Mouse (Mus musculus): ENCODE results near the gene Serpinb6d. TPM values are rescaled to one million over a fixed set of nuclear protein-coding genes. Genes with fewer than 3 reads are reported as not detected.

The Serpinb6d gene
- polyA plus RNA-seq (2012; ENCODE audit: insufficient read depth, low replicate concordance), result not detected in 2 replicates

DNA sequence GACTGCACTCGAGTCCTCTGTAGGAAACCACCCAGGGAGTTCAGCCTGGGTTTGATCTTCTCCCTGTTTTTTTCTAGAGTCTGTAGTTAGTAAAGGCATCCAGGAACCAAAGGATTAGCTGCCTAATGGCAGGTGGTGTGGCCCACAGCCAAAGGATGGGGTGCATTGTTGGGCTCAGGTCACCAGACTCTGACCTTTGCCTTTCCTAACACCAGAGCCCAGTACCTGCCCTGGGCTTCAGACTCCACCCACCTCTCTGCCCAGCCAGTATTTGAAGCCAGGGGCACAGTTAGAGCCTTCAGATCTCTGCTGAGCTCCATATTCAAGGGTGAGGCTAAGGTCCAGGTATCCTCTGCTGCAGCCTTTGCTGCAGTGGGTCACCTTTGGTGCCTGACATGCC lies at the start of gene Serpinb6d:
Gene Serpinb6d (plus strand): TSS at position 301 of the 400 bp plus-strand sequence.
- Histone ChIP-seq H3K4me1 (peaks cover 12% of the 10 kb centered on the region), H3K9me3 (peaks cover 4% of the 10 kb centered on the region; the same call in 1 of the 2 replicates), H3K4me3 (replicated peaks) (no peak within 1 kb of the TSS), H3K36me3 (replicated peaks; ENCODE audit: low read length) (no peaks in the 10 kb centered on the region), H3K27me3 (replicated peaks) (no peaks in the 10 kb centered on the region)
- TF ChIP-seq GATA1 (IDR thresholded peaks at IDR 0.05; ENCODE audit: borderline replicate concordance, low read length) (no peak), FLI1 (IDR thresholded peaks at IDR 0.05; ENCODE audit: low read length) (no peak)

GRCm38 (mm10) chr13:33622921-33623320 lies 38.3 kb upstream of the Serpinb6d start:
- no peak for TF ChIP-seq FLI1 (IDR thresholded peaks at IDR 0.05; ENCODE audit: low read length)
- no peak for TF ChIP-seq GATA1 (IDR thresholded peaks at IDR 0.05; ENCODE audit: borderline replicate concordance, low read length)
- H3K27me3 ChIP-seq (replicated peaks), result no peaks in the 10 kb centered on the region
- H3K36me3 ChIP-seq (replicated peaks; ENCODE audit: low read length), result no peaks in the 10 kb centered on the region
- H3K4me3 ChIP-seq (replicated peaks), result no peak overlapping the region
- H3K9me3 ChIP-seq, result no peaks in the 10 kb centered on the region; the same call in 1 of the 2 replicates
- H3K4me1 ChIP-seq, result no peaks in the 10 kb centered on the region

- Histone ChIP-seq H3K27me3 (replicated peaks) (no peaks in the 10 kb centered on the region), H3K36me3 (replicated peaks; ENCODE audit: low read length) (no peaks in the 10 kb centered on the region), H3K9me3 (no peaks in the 10 kb centered on the region), H3K4me3 (replicated peaks) (no peak overlapping the region), H3K4me1 (no peaks in the 10 kb centered on the region)
- TF ChIP-seq FLI1 (IDR thresholded peaks at IDR 0.05; ENCODE audit: low read length) (no peak), GATA1 (IDR thresholded peaks at IDR 0.05; ENCODE audit: borderline replicate concordance, low read length) (no peak)
Observed at GRCm38 (mm10) chr13:33642540-33642939, 18.7 kb upstream of the Serpinb6d start.

DNA sequence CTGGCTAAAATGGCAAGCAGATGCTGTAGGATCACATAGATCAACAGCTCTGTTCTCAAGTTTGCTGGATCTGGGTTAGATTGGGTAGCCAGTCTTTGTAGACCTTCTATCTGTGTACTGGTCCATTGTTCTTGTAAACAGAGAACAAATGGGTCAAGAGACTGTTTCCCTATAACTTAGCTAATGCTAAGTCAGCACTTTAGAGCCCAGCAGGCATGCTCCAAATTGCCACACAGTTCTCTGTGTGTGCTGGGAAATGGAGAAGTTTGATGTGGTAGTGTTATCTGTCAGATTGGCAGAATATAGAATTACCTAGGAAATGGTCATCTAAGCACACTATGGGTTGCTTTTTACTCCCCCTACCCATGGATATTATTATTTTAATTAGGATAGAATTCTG lies 1.3 kb downstream of the Serpinb6d start:
- Histone ChIP-seq H3K9me3 (peaks cover 4% of the 10 kb centered on the region; the same call in 1 of the 2 replicates), H3K27me3 (replicated peaks) (no peaks in the 10 kb centered on the region), H3K36me3 (replicated peaks; ENCODE audit: low read length) (no peaks in the 10 kb centered on the region), H3K4me1 (peaks cover 12% of the 10 kb centered on the region), H3K4me3 (replicated peaks) (no peak overlapping the region)
- no peak for TF ChIP-seq GATA1 (IDR thresholded peaks at IDR 0.05; ENCODE audit: borderline replicate concordance, low read length)
- TF ChIP-seq FLI1 (IDR thresholded peaks at IDR 0.05; ENCODE audit: low read length), result no peak

GRCm38 (mm10) chr13:33720296-33720695 lies 59.1 kb downstream of the Serpinb6d start:
- Histone ChIP-seq H3K4me3 (replicated peaks) (no peak overlapping the region), H3K4me1 (peaks cover 9% of the 10 kb centered on the region), H3K36me3 (replicated peaks; ENCODE audit: low read length) (no peaks in the 10 kb centered on the region), H3K27me3 (replicated peaks) (no peaks in the 10 kb centered on the region), H3K9me3 (no peaks in the 10 kb centered on the region)
- TF ChIP-seq GATA1 (IDR thresholded peaks at IDR 0.05; ENCODE audit: borderline replicate concordance, low read length), result no peak
- TF ChIP-seq FLI1 (IDR thresholded peaks at IDR 0.05; ENCODE audit: low read length), result no peak

Other genes starting within 250 kb of the Serpinb6d start
- not detected in 2 replicates for gene Serpinb9g, start 176.6 kb upstream of the Serpinb6d start, polyA plus RNA-seq (2012; ENCODE audit: insufficient read depth, low replicate concordance)
- gene Serpinb6e, start 182.0 kb downstream of the Serpinb6d start, polyA plus RNA-seq (2012; ENCODE audit: insufficient read depth, low replicate concordance), result not detected in 2 replicates
- not detected in 2 replicates for gene Serpinb6c, start 244.3 kb downstream of the Serpinb6d start, polyA plus RNA-seq (2012; ENCODE audit: insufficient read depth, low replicate concordance)